Mouse (Mus musculus) kidney, adult 8-10 months (tissue): ENCODE data around the gene Wnt3a.
"Not testable (repeated sequence)": the region's sequence is repeated elsewhere in the genome, so short reads cannot be mapped to it uniquely, and the experiment has no call there.

Experiments
- DNase-seq, 2 experiments: peaks; one replicate each; pipeline ENCODE4 v3.0.0; 2022

The Wnt3a gene

DNA sequence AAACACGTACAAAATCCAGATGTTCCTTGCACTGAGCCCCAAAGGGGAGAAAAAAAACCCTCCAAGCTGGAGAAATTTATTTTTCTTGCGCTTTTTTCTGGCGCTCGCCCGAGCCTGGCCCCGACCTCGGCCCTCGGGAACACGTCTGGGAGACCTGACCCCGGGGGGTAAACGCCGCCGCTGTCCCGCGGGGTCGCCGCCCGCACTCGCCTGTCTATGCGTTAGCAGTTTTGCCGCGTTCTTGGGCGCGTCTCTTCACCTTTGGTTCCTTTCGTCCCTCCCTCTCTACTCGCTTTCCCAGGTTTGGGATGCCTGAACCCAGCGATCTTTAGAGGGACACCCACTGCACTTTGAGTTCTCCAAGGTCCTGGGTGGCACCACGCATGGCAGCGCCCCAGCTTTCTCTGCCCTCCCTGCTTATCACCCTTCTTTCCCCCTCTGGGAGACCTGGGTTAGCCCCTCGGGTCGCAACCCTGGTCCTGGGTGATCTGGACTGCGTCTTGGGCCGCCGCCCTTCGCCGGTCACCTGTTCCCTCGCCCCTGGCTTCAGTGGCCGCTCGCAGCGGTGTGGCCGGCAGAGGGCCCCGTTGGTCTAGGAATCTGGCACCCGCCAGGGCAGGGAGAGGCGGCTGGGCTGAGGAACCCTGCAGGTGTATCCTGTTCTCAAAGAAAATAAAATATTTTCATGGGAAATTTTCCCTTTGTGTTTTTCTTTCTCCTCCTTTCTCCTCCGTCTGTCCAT is 17.0 kb upstream of the Wnt3a start:
- peak; percentile 66 to 81 for DNase-seq

GRCm38 (mm10) chr11:59306461-59307421 is 16.2 kb upstream of the Wnt3a start, which contains the start of gene Wnt9a:
Gene Wnt9a, plus strand, starts transcription at chr11:59306928.
- DNase-seq, result peak in 1 of 2 experiments; percentile 39

GRCm38 (mm10) chr11:59305821-59306215 is 15.3 kb upstream of the Wnt3a start:
- DNase-seq, result no peak

DNA sequence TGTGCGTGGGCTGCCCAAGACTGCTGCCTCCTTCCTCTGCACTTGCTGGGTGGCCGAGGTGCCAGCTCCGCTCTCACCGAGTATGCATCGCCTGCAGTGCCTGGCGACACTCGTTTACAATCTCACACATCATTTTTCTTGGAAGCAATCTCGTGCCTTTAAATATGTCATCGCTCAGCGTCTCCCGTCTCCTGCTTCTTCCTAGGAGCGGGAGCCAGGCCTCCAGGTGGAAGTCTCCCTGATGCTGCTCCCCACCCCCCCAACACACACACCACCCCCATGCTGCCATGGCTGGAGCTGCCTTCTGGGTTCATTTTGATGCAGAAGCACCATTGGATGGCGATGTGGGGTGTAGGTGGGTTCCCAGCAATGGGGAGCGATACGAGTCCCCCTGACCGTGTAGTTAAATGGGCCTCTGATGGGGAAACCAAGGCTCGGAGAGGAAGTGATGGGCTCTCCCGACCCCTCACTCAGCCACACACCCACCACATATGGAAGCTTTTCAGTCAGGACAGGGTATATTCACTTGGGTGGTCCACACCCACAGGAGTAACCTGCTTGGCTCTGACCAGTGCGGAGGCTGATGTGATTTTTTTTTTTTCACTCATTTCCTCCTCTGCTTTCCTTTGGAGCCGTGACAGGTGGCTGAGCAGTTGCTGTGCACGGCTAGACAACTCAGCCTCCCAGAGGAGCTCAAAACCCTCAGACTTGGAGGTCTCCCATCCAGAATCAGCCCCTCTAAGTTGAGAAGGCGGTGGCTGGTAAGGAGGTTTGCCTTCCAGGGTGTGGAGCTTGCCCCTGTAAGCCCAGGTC is 14.7 kb upstream of the Wnt3a start:
- DNase-seq, result no peak

GRCm38 (mm10) chr11:59302700-59303569 is 12.4 kb upstream of the Wnt3a start:
- DNase-seq, result peak; percentile 87 to 89

DNA sequence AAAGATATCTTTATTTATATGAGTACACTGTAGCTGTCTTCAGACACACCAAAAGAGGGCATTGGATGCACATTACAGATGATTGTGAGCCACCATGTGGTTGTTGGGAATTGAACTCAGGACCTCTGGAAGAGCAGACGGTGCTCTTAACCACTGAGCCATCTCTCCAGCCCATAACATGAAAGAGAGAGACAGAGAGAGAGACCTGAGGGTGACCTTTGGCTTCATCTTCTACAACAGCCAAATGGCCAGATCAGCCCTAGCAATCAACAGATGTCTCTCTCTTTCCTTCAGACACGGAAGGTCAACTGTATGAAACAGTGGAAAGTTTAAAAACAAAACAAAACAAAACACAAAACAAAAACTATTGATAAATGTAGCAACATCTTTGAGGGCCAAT is 10.5 kb upstream of the Wnt3a start:
- not testable (repeated sequence) for DNase-seq

- DNase-seq, result peak in 1 of 2 experiments; percentile 41
Observed at GRCm38 (mm10) chr11:59300185-59300584, 9.6 kb upstream of the Wnt3a start.

DNA sequence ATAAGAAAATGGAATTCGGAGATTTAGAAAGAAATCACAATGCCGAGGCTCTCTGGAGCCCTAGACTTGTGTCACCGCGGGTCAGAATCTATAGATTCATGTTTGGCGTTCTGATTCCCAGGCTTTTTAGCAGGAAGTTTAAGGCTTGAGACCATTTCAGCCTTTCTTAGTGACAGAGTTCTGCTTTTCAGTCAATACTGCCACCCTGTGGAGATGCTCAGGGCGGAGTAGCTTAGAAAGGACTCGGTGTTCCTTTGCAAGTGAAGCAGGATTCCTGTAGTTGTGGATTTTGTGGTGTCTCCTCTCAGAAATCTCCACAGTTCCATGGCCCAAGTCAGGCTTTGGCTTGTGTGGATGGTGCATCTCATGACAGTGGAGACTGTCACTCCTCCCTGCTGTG is 7.4 kb upstream of the Wnt3a start:
- peak in 1 of 2 experiments; percentile 50 for DNase-seq

DNA sequence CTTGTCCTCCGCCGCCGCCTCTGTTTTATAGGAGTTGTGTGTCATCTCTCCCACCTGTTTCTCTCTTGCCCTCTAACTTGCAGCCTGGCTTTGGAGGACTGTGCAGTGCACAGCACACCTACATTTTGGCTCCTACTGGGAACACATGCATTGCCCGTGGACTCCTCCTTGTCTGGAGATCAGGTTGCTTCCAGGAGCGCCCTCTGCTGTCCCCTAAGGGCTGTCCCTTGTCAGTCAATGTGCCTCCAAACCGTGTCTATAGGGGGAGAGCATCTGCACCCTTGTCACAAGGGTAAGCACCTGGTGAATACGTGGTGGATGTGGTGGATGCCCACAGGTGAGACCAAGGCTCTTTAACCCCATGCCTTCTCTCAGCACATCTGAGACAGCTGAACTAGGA is 3.1 kb upstream of the Wnt3a start:
- peak; percentile 35 to 66 for DNase-seq

- DNase-seq, result no peak
Observed at GRCm38 (mm10) chr11:59289706-59290105, 846 bp downstream of the Wnt3a start.

- no peak for DNase-seq
Observed at GRCm38 (mm10) chr11:59284146-59284545, 6.4 kb downstream of the Wnt3a start.

GRCm38 (mm10) chr11:59282933-59283332 is 7.6 kb downstream of the Wnt3a start:
- DNase-seq, result peak; percentile 25 to 33

DNA sequence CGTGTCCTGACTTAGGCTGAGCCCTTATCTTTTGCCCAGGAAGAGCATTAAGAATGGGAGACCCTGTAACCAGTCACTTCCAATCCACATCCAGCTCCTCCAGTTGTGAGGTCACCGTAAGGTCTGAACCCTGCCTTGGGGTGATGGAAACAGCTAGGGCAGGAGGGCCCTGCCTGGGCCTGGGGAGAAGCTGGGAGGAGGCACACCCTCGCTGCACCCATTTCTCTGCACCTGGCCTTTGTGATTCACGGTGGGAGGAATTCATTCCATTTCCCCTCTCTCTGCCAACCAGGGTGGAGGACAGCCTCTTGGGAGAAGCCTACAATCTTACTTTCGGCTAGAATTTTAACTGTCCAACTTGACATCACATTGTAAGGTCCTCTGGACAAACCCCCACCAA is 8.4 kb downstream of the Wnt3a start:
- no peak for DNase-seq

DNA sequence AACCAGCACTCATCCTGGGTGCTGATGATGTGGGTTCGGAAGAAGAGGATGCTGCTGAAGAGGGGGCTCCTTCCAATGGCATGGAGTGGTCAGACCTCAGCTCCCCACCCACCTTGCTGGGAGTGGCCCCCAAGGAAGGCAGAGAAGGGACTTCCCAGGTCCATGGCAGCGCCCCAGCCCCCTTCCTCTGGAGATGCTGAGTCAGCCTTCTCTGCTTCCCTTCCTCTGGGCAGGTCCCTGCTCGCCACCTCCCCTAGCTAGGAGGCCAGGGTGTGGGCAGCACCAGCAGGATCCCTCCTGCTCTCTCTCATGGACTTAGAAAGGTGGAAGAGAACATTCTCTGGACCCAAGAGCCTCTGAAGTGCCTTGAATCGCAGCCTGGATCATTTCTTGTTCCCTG is 12.5 kb downstream of the Wnt3a start:
- DNase-seq, result no peak

- no peak for DNase-seq
Observed at GRCm38 (mm10) chr11:59276877-59277276, 13.7 kb downstream of the Wnt3a start.

DNA sequence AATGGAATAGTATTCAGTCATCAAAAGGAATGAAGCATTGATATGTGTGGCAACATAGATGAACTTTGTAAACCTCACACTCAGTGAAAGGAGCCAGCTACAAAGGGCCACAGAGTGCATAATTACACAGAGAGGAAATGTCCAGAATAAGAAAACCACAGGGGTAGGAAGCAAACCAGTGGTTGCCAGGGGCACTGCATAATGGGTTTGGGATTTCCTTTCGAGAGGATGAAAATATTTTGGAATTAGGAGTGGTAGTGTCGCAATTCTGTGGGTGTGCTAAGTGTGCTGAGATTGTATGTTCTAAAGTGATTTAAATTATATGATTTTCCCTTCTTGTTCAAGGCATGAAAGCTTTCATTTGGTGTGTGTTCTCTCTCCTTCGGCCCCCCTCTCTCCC is 16.4 kb downstream of the Wnt3a start:
- no peak for DNase-seq

DNA sequence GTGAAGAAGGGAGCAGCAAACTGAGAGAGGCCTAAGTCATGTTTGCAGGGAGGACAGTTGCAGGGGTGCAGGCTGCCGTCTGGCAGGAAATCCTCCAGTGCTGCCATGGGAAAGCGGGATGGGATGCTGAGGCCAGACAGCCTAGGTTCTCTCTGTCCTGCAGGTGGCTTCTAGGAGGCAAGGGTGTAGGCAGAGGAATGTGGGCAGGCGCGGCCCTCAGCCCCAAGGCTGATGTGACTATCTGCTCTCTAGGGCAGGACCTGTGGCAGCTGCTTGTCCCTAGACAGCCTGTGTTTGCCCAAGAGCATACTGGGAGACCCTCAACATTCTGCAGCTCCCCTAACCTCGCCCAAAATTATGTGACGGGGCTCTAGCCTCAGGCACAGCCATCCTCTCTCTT is 23.8 kb downstream of the Wnt3a start:
- no peak for DNase-seq

DNA sequence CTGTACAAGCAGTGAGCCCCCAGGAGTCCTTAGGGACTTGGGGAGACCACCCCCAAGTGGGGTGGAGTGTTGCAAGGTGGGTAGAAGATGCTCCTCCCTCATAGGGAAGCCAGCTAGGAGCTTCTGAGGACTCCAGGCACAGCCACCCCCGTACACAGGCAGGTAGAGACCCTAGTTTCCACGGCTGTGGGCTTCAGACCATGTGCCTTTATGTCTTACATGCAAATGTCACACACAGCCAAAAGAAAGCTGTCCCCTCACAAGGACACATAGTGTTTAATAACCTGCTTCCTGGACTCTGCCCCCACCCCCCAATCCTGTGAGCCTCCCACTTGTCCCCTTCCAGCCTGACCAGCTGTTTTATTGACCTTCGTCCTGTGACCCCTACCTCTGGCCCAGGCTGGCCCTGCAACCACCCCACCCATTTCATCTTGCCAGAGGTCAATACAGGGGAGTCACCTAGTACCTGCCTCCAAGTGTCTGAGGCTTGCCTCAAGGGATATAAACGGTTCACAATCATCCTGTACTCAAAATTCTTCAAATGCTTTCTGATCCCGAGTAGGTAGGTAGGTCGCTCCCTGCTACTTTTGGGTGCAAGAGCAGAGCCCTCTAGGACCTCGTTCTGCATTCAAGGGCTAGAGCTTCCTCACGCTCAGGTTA is 25.3 kb downstream of the Wnt3a start:
- no peak for DNase-seq

DNA sequence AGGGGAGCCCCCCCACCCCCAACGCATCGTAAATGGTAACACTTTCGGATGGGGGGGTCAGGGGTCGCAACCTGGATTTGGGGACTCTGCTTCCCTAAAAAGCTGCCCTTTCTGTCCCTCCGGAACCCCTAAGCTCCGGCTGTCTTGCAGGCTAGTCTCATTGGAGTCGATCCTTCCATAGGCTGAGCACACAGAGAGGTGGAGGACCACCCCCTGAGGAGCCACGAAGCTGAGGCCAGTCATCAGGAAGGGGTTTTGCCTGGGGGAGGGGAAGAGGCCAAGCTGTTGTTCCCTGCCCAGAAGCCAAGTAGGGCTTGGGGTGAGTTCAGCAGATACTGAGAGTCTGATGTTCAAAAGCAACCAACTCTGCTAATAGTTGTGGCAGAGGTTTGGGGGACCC is 26.0 kb downstream of the Wnt3a start:
- DNase-seq, result no peak

DNA sequence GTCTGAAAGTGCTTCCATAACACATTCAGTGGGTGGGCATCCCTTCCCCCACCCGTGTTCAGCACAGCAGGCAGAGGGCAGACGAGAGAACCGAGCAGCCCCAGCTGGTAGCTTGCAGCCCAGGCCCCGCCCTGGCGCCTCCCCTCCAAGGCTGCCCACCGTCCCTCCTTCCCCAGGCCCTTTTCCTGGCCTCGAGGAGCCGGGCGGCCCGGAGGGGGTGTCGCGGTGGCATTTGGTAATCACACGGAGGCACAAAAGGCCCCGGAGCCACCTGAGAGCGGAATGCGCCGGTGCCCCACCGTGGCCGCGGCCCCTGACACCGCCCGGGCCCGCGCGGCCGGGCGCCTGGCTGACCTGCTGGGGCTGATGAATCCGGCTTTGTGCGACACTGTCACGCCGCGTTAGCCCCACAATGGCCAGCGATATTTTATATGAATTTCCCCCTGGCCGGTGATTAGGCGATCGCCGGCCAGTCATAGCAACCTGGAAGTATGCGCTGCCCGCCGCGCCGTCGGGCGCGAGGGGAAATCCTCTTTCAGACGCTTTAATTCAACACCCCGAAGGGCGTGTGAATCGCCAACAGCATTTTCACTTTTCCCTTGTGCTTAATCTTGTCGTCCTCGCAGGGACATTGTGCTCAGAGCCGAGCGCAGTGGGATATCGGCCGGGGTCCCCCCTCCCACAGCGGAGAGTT is 26.5 kb downstream of the Wnt3a start:
- peak in 1 of 2 experiments; percentile 6 for DNase-seq

DNA sequence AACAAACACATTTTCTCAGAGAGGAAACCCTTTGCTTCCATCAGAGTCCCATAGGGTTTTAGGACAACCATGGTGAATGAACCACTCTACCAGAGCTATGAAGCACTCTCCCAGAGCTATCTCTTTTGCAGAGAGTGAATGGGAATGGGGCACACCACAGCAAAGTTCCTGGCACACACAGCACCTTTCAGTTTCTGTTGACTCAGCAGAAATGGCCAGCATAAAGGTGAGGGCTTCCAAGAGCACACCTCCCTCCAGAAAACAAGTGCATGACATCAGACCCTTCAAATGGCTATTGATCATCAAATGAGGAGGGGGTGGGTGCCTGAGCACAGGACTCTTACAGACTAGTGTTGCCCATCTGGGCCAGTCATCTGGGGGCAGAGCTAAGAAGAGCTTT is 28.2 kb downstream of the Wnt3a start:
- no peak for DNase-seq
